Mouse (Mus musculus) spleen, embryonic (tissue): ENCODE data around the gene Gmnn.

ENCODE experiments used
- CTCF ChIA-PET: fragments of 350-600 bp; sonication (Branson Sonifier 250); formaldehyde crosslinking; loops from one replicate; lab custom pipeline; 2022; lab: Charles Lee

The Gmnn gene

GRCm38 (mm10) chr13:24762254-24762653 is 531 bp upstream of the Gmnn start:
- CTCF ChIA-PET, result interaction anchor here (0.6 to 1.0 kb wide), 2 partner anchors 33 to 159 kb away, joined by 3 to 4 read pairs; no protein-coding TSS in a partner anchor

- CTCF ChIA-PET, result no interaction called here
These were observed 680 bp downstream of the Gmnn start for GRCm38 (mm10) chr13:24761083-24761402.

- CTCF ChIA-PET, result no interaction called here
These were observed 1.3 kb downstream of the Gmnn start for GRCm38 (mm10) chr13:24760351-24760870.

GRCm38 (mm10) chr13:24759451-24759850 is 2.3 kb downstream of the Gmnn start:
- CTCF ChIA-PET, result no interaction called here

- CTCF ChIA-PET, result no interaction called here
These were observed 3.7 kb downstream of the Gmnn start for GRCm38 (mm10) chr13:24757820-24758564.

GRCm38 (mm10) chr13:24756756-24757155 is 5.0 kb downstream of the Gmnn start:
- CTCF ChIA-PET, result interaction anchor here (0.7 to 1.2 kb wide), 2 partner anchors 237 to 304 kb away, joined by 5 read pairs; no protein-coding TSS in a partner anchor

- CTCF ChIA-PET, result no interaction called here
These were observed 10.3 kb downstream of the Gmnn start for GRCm38 (mm10) chr13:24751396-24751795.

- CTCF ChIA-PET, result no interaction called here
These were observed 10.9 kb downstream of the Gmnn start for GRCm38 (mm10) chr13:24750807-24751206.

- CTCF ChIA-PET, result no interaction called here
These were observed 13.9 kb downstream of the Gmnn start for GRCm38 (mm10) chr13:24747823-24748222.

- CTCF ChIA-PET, result interaction anchor here (0.6 kb wide), 1 partner anchor 52 kb away, joined by 3 read pairs; no protein-coding TSS in a partner anchor
These were observed 20.7 kb downstream of the Gmnn start, which contains the start of gene Armh2 for GRCm38 (mm10) chr13:24741028-24741427. TSS of gene Armh2 (plus strand) at chr13:24741232.

- CTCF ChIA-PET, result no interaction called here
These were observed 26.1 kb downstream of the Gmnn start for GRCm38 (mm10) chr13:24735608-24736131.

- CTCF ChIA-PET, result interaction anchor here (0.6 kb wide), 1 partner anchor 83 kb away, joined by 3 read pairs; no protein-coding TSS in a partner anchor
These were observed 27.2 kb downstream of the Gmnn start for GRCm38 (mm10) chr13:24734502-24734901.

- CTCF ChIA-PET, result interaction anchor here (0.6 to 1.0 kb wide), 2 partner anchors 33 to 229 kb away, joined by 4 read pairs; partner anchors contain the start of gene Gmnn
These were observed 32.6 kb downstream of the Gmnn start for GRCm38 (mm10) chr13:24729128-24729527.

- CTCF ChIA-PET, result no interaction called here
These were observed 37.3 kb downstream of the Gmnn start for GRCm38 (mm10) chr13:24724395-24724759.

GRCm38 (mm10) chr13:24723699-24724394 is 37.9 kb downstream of the Gmnn start:
- CTCF ChIA-PET, result no interaction called here

GRCm38 (mm10) chr13:24721502-24721901 is 40.2 kb downstream of the Gmnn start:
- CTCF ChIA-PET, result interaction anchor here (0.5 to 0.7 kb wide), 2 partner anchors 10 to 202 kb away, joined by 4 read pairs; no protein-coding TSS in a partner anchor

GRCm38 (mm10) chr13:24717677-24718076 is 44.0 kb downstream of the Gmnn start:
- CTCF ChIA-PET, result no interaction called here

- CTCF ChIA-PET, result no interaction called here
These were observed 45.3 kb downstream of the Gmnn start for GRCm38 (mm10) chr13:24716441-24716840.

- CTCF ChIA-PET, result interaction anchor here (0.5 kb wide), 1 partner anchor 83 kb away, joined by 3 read pairs; no protein-coding TSS in a partner anchor
These were observed 46.1 kb downstream of the Gmnn start for GRCm38 (mm10) chr13:24715601-24716000.

GRCm38 (mm10) chr13:24714360-24714885 is 47.3 kb downstream of the Gmnn start:
- CTCF ChIA-PET, result no interaction called here

GRCm38 (mm10) chr13:24713434-24714000 is 48.2 kb downstream of the Gmnn start:
- CTCF ChIA-PET, result interaction anchor here (0.9 kb wide), 1 partner anchor 9 kb away, joined by 20 read pairs; no protein-coding TSS in a partner anchor
